ENCODE assay signal across 1 mouse cellular context in genomic region chr17:34107109-34107867, GRCm38 (mm10).
TF ChIP-seq lines count a peak whose summit lies in the region.

No protein-coding gene starts in this region.

TF ChIP-seq in MEL, 35 proteins besides CTCF, POLR2A, EP300 and RAD21:
- no peak for TF ChIP-seq MEF2A (IDR thresholded peaks at IDR 0.05; ENCODE audit: extremely low read depth, insufficient replicate concordance, low read depth, low read length, poor library complexity, severe bottlenecking)
- TF ChIP-seq POLR2AphosphoS5 (IDR thresholded peaks at IDR 0.05; ENCODE audit: borderline replicate concordance, low read depth, low read length) = peak; percentile 90; the same call in 1 of the 2 replicates
